Mouse (Mus musculus) lung, adult 2 months (tissue): Measurements from ENCODE around the gene Ccdc130.
A peak's percentile ranks its signal among the peaks of the same experiment; 100 is the strongest.

Experiments
- CTCF ChIP-seq: fragments of 200-500 bp; IDR thresholded peaks from 2 replicates; pipeline ENCODE4 v1.5.1; 2011; ENCODE audit warnings: mild to moderate bottlenecking, low read length, control low read depth; ENCODE audit not compliant: insufficient read depth
- POLR2A ChIP-seq: fragments of 200-500 bp; IDR thresholded peaks from 2 replicates; pipeline ENCODE4 v1.6.1; 2011; ENCODE audit warnings: low read depth, mild to moderate bottlenecking, control low read depth, low read length, borderline replicate concordance; ENCODE audit errors: extremely low read depth

- TF ChIP-seq CTCF = no peak
- 0 out of 2 replicates have a peak, but pooled peaks have one; percentile 5 for TF ChIP-seq POLR2A
Measured at GRCm38 (mm10) chr8:84208381-84209380, 61.5 kb downstream of the Ccdc130 start.
